Mouse (Mus musculus) cerebellum, adult 2 months (tissue): ENCODE measurements around the gene Cadm1. TPM values are rescaled to one million over a fixed set of nuclear protein-coding genes. Genes with fewer than 3 reads are reported as not detected.

Source experiments
- DNase-seq, 2 experiments: peaks; one replicate each; pipeline ENCODE4 v3.0.0; 2021
- H3K27ac ChIP-seq: fragments of 200-500 bp; 2 replicates; pipeline ENCODE4 v1.5.1; 2012; ENCODE audit warnings: low read length, control low read depth, inconsistent platforms; ENCODE audit not compliant: insufficient read depth
- H3K27me3 ChIP-seq: fragments of 200-500 bp; 2 replicates; pipeline ENCODE4 v1.6.1; 2012; ENCODE audit warnings: inconsistent platforms, mild to moderate bottlenecking, low read length, moderate library complexity; ENCODE audit not compliant: control insufficient read depth, insufficient read depth
- H3K4me1 ChIP-seq: fragments of 200-500 bp; 2 replicates; pipeline ENCODE4 v1.6.1; 2011; ENCODE audit warnings: low read length; ENCODE audit not compliant: control insufficient read depth, insufficient read depth
- H3K4me3 ChIP-seq: fragments of 200-500 bp; replicated peaks from 2 replicates; pipeline ENCODE3; 2011; ENCODE audit warnings: mild to moderate bottlenecking, low read depth, low read length, control low read depth; ENCODE audit not compliant: insufficient read depth
- CTCF ChIP-seq: fragments of 200-500 bp; IDR thresholded peaks from 2 replicates; pipeline ENCODE4 v1.5.1; 2011; ENCODE audit warnings: low read depth, mild to moderate bottlenecking, control low read depth, low read length, moderate library complexity, borderline replicate concordance; ENCODE audit not compliant: insufficient read depth
- POLR2A ChIP-seq: fragments of 200-500 bp; IDR thresholded peaks from 2 replicates; pipeline ENCODE4 v1.6.1; 2011; ENCODE audit warnings: low read length, control low read depth, borderline replicate concordance; ENCODE audit not compliant: insufficient read depth
- WGBS: fragments of 180-500 bp; shearing (Covaris S2); methylation state at CpG from one replicate; pipeline ENCODE4 v1.1.7; 2018; 5-methylcytosine and 5-hydroxymethylcytosine counted together
- polyA plus RNA-seq: library from polyadenylated mRNA; depleted of rRNA; stranded (reverse); fragments of >200 nt; gene quantifications from 2 replicates; pipeline ENCODE4 v1.2.3, GENCODE M21; 2012

The Cadm1 gene
- polyA plus RNA-seq, 1 experiment = 55.9 TPM

GRCm38 (mm10) chr9:47758320-47758719 lies 228.3 kb downstream of the Cadm1 start:
- Histone ChIP-seq H3K27ac (no peak overlapping the region), H3K27me3 (no peaks in the 10 kb centered on the region), H3K4me1 (peaks cover 18% of the 10 kb centered on the region), H3K4me3 (no peak overlapping the region)
- TF ChIP-seq CTCF (no peak), POLR2A (no peak)
- WGBS = 92% methylated on average over 3 of the region's 3 CpGs
- no peak for DNase-seq

DNA sequence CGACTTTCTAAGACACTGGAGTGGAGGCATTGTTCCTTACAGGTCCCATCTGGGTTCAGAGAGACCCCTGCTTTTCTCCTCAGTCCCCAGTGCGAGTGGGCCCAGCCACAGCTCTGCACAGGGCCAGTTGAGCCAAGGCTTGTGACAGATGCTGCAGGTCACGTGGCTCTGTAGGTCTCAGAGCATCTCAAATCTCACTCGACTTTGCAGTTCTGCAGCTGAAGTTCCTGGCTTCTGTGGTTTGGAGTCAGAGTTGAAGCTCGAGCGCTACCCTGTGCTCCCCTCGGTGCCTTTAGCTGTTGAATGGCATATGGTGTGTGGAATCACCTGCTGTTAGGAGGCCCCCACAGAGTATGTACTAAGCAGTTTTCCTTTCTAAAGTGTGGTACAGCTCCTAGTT lies 229.8 kb downstream of the Cadm1 start:
- DNase-seq = peak; percentile 27 to 31
- Histone ChIP-seq H3K4me1 (peaks cover 12% of the 10 kb centered on the region), H3K27ac (no peak overlapping the region), H3K27me3 (no peaks in the 10 kb centered on the region), H3K4me3 (no peak overlapping the region)
- TF ChIP-seq POLR2A (no peak), CTCF (no peak)
- 15% methylated on average over 7 of the region's 7 CpGs for WGBS

- Histone ChIP-seq H3K27me3 (no peaks in the 10 kb centered on the region), H3K27ac (no peak overlapping the region), H3K4me3 (no peak overlapping the region), H3K4me1 (peaks cover 12% of the 10 kb centered on the region)
- 71% methylated on average over 5 of the region's 5 CpGs for WGBS
- no peak for DNase-seq
- TF ChIP-seq CTCF (no peak), POLR2A (no peak)
Observed at GRCm38 (mm10) chr9:47761601-47762000, 231.6 kb downstream of the Cadm1 start.

GRCm38 (mm10) chr9:47762913-47763312 lies 232.9 kb downstream of the Cadm1 start:
- Histone ChIP-seq H3K27me3 (no peaks in the 10 kb centered on the region), H3K4me3 (no peak overlapping the region), H3K4me1 (peaks cover 12% of the 10 kb centered on the region), H3K27ac (no peak overlapping the region)
- WGBS = 81% methylated on average over 5 of the region's 5 CpGs
- no peak for TF ChIP-seq POLR2A
- no peak for TF ChIP-seq CTCF
- DNase-seq = no peak

- no peak overlapping the region for H3K4me3 ChIP-seq
- H3K27ac ChIP-seq = no peak overlapping the region
- peaks cover 8% of the 10 kb centered on the region for H3K4me1 ChIP-seq
- TF ChIP-seq CTCF = no peak
- TF ChIP-seq POLR2A = no peak
- no peaks in the 10 kb centered on the region for H3K27me3 ChIP-seq
- DNase-seq = no peak
- WGBS = 87% methylated on average over 5 of the region's 5 CpGs
Observed at GRCm38 (mm10) chr9:47764920-47765319, 234.9 kb downstream of the Cadm1 start.

DNA sequence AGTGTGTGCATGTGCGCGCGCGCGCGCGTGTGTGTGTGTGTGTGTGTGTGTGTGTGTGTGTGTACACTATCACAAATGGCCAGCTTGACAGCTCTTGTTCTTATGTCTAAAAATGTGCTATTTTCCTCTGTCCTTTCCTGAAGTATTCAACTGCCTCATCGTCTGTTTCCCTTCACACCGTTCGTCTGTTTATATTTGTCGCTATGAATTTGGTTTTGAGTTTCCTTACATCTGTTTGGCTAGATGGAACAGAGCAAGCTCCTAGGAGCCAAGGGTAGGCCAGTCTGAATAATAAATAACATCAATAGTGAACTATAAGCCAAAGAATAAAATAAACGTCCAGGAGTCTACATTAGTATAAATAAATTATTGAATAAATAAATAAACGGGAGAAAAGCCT lies 235.3 kb downstream of the Cadm1 start:
- H3K27ac ChIP-seq = no peak overlapping the region
- peaks cover 4% of the 10 kb centered on the region for H3K4me1 ChIP-seq
- no peak for DNase-seq
- no peak overlapping the region for H3K4me3 ChIP-seq
- WGBS = 88% methylated on average over 13 of the region's 13 CpGs
- TF ChIP-seq CTCF (no peak), POLR2A (no peak)
- H3K27me3 ChIP-seq = no peaks in the 10 kb centered on the region

DNA sequence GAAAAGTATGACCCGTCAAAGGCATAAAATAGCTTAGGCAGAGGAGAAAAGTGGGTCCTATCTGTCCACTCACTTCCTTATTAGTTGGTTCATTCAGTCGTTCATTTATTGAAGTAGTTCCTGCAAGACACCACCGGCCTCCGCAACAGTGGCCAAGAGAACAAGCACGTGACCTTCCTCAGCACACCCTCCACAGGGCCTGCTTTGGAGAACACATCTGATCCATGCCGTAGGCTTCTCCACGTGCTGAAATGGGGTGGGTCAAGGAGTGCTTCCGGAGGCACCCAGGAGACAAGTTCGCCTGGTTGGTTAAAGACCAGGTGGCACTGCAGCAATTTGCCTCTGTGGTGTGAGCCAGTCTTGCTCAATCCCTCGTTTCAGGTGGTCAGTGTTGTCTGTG lies 236.4 kb downstream of the Cadm1 start:
- Histone ChIP-seq H3K4me3 (no peak overlapping the region), H3K4me1 (no peaks in the 10 kb centered on the region; the same call in 1 of the 2 replicates), H3K27ac (no peak overlapping the region), H3K27me3 (no peaks in the 10 kb centered on the region)
- no peak for TF ChIP-seq POLR2A
- TF ChIP-seq CTCF = no peak
- 79% methylated on average over 10 of the region's 10 CpGs for WGBS
- DNase-seq = no peak

- no peaks in the 10 kb centered on the region for H3K27me3 ChIP-seq
- H3K27ac ChIP-seq = no peak overlapping the region
- DNase-seq = no peak
- TF ChIP-seq CTCF (no peak), POLR2A (no peak)
- 65% methylated on average over 11 of the region's 11 CpGs for WGBS
- H3K4me3 ChIP-seq = no peak overlapping the region
- no peaks in the 10 kb centered on the region for H3K4me1 ChIP-seq
Observed at GRCm38 (mm10) chr9:47770836-47771235, 240.9 kb downstream of the Cadm1 start.
